Mouse (Mus musculus): ENCODE measurements around the gene Senp3. TPM values are rescaled to one million over a fixed set of nuclear protein-coding genes. Genes with fewer than 3 reads are reported as not detected.

Senp3 gene
- polyA plus RNA-seq, 1 experiment from 2014 or later, result 36.0 TPM

- ATAC-seq (no peak), DNase-seq (ENCODE audit: low spot score) (no peak)
- Histone ChIP-seq H3K4me1 (ENCODE audit: insufficient read depth, low read depth, low read length) (peaks cover 7% of the 10 kb centered on the region; the same call in 1 of the 2 replicates), H3K27ac (ENCODE audit: low read length) (no peak overlapping the region), H3K4me2 (replicated peaks; ENCODE audit: low read depth, low read length) (no peak overlapping the region), H3K4me3 (ENCODE audit: low read depth, low read length) (no peak overlapping the region), H3K27me3 (replicated peaks; ENCODE audit: insufficient read depth, low read length) (no peaks in the 10 kb centered on the region), H3K36me3 (ENCODE audit: insufficient read depth, low read length) (no peaks in the 10 kb centered on the region), H3K9ac (replicated peaks; ENCODE audit: low read depth) (no peak overlapping the region), H3K9me3 (ENCODE audit: low read length) (no peaks in the 10 kb centered on the region)
- WGBS, result 21% methylated on average over 1 of the region's 1 CpGs
- TF ChIP-seq EP300 (IDR thresholded peaks at IDR 0.05) (no peak), CTCF (IDR thresholded peaks at IDR 0.05) (no peak)
Observed at GRCm38 (mm10) chr11:69699595-69699994, 17.7 kb upstream of the Senp3 start.

- WGBS, result 68% methylated on average over 5 of the region's 5 CpGs
- Histone ChIP-seq H3K36me3 (ENCODE audit: insufficient read depth, low read length) (no peaks in the 10 kb centered on the region), H3K4me1 (ENCODE audit: insufficient read depth, low read depth, low read length) (peaks cover 7% of the 10 kb centered on the region; the same call in 1 of the 2 replicates), H3K4me3 (ENCODE audit: low read depth, low read length) (no peak overlapping the region), H3K4me2 (replicated peaks; ENCODE audit: low read depth, low read length) (no peak overlapping the region), H3K9ac (replicated peaks; ENCODE audit: low read depth) (no peak overlapping the region), H3K27ac (ENCODE audit: low read length) (no peak overlapping the region), H3K27me3 (replicated peaks; ENCODE audit: insufficient read depth, low read length) (no peaks in the 10 kb centered on the region), H3K9me3 (ENCODE audit: low read length) (no peaks in the 10 kb centered on the region)
- DNase-seq (ENCODE audit: low spot score) (no peak), ATAC-seq (no peak)
- TF ChIP-seq CTCF (IDR thresholded peaks at IDR 0.05), result peak; percentile 39
- no peak for TF ChIP-seq EP300 (IDR thresholded peaks at IDR 0.05)
Observed at GRCm38 (mm10) chr11:69698574-69698973, 16.7 kb upstream of the Senp3 start.

DNA sequence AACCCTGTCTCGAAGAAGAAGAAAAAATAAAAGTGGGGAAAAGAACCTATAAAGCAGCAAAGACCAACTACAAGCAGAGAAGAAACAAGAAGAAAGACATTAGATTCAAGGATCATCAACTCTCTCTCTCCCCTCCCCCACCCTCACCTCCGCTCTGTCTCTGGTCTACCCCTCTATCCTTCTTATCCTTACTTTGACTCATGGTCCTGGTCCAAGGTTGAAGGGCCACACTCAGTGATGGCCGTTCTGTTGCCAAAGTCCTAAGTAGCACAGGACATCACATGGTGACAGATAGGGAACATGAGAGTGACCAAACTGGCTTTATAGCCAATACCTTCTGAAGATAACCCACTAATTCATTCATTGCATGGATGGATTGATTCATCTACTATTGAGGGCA lies 15.5 kb upstream of the Senp3 start:
- ATAC-seq, result no peak
- WGBS, result 85% methylated on average over 3 of the region's 3 CpGs
- Histone ChIP-seq H3K27ac (ENCODE audit: low read length) (no peak overlapping the region), H3K9ac (replicated peaks; ENCODE audit: low read depth) (no peak overlapping the region), H3K4me1 (ENCODE audit: insufficient read depth, low read depth, low read length) (peaks cover 7% of the 10 kb centered on the region; the same call in 1 of the 2 replicates), H3K36me3 (ENCODE audit: insufficient read depth, low read length) (no peaks in the 10 kb centered on the region), H3K9me3 (ENCODE audit: low read length) (no peaks in the 10 kb centered on the region), H3K4me2 (replicated peaks; ENCODE audit: low read depth, low read length) (no peak overlapping the region), H3K4me3 (ENCODE audit: low read depth, low read length) (no peak overlapping the region), H3K27me3 (replicated peaks; ENCODE audit: insufficient read depth, low read length) (no peaks in the 10 kb centered on the region)
- no peak for DNase-seq (ENCODE audit: low spot score)
- TF ChIP-seq CTCF (IDR thresholded peaks at IDR 0.05) (no peak), EP300 (IDR thresholded peaks at IDR 0.05) (no peak)

- H3K36me3 ChIP-seq (ENCODE audit: insufficient read depth, low read length), result 0 out of 2 replicates have a peak, but pooled peaks cover 6% of the 10 kb centered on the region
- TF ChIP-seq CTCF (IDR thresholded peaks at IDR 0.05), result peak; percentile 53
- TF ChIP-seq EP300 (IDR thresholded peaks at IDR 0.05), result no peak
- H3K4me3 ChIP-seq (ENCODE audit: low read depth, low read length), result peak within 1 kb of the TSS; percentile 64
- peak; percentile 85 for DNase-seq (ENCODE audit: low spot score)
- peak within 1 kb of the TSS; percentile 87 for H3K27ac ChIP-seq (ENCODE audit: low read length)
- no peaks in the 10 kb centered on the region for H3K9me3 ChIP-seq (ENCODE audit: low read length)
- 3% methylated on average over 28 of the region's 41 CpGs for WGBS
- H3K4me1 ChIP-seq (ENCODE audit: insufficient read depth, low read depth, low read length), result peaks cover 7% of the 10 kb centered on the region; the same call in 1 of the 2 replicates
- peak within 1 kb of the TSS; percentile 87 for H3K9ac ChIP-seq (replicated peaks; ENCODE audit: low read depth)
- no peaks in the 10 kb centered on the region for H3K27me3 ChIP-seq (replicated peaks; ENCODE audit: insufficient read depth, low read length)
- peak; percentile 87 for ATAC-seq
- peak within 1 kb of the TSS; percentile 85 for H3K4me2 ChIP-seq (replicated peaks; ENCODE audit: low read depth, low read length)
Observed at GRCm38 (mm10) chr11:69695361-69696181, 13.7 kb upstream of the Senp3 start, which contains the start of the genes Tnfsf12 and Tnfsfm13. Gene Tnfsf12 (minus strand): TSS chr11:69695849. Gene Tnfsfm13 (minus strand): TSS chr11:69696098.

- WGBS, result 20% methylated on average over 6 of the region's 6 CpGs
- DNase-seq (ENCODE audit: low spot score), result peak; percentile 44
Observed at GRCm38 (mm10) chr11:69695046-69695360, 13.1 kb upstream of the Senp3 start.

DNA sequence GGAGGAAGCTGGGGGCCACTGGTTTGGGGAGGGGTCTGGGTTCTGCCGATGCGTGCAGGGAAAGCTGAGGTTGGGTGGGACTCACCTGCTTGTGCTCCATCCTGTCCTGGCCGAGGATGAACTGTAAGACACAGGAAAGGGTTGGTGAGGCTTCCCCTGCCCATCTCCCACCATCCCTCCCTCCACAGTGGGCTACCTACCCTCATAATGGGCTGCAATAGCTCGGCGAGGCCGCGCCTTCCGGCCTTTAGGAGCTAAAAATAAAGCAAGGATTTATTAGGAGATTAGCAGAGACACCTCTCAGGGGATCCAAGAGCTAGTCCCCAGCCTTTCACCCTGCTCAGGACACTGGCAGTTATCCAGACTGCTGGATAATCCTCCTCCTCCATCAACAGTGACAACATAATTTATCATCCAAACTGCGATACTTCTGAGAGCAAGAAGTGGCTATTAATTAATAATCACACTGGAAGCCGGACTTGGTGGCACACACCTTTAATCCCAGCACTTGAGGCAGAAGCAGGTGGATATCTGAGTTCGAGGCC lies 11.6 kb upstream of the Senp3 start:
- H3K4me3 ChIP-seq (ENCODE audit: low read depth, low read length), result no peak overlapping the region
- DNase-seq (ENCODE audit: low spot score) (no peak), ATAC-seq (no peak)
- TF ChIP-seq EP300 (IDR thresholded peaks at IDR 0.05) (no peak), CTCF (IDR thresholded peaks at IDR 0.05) (no peak)
- H3K27ac ChIP-seq (ENCODE audit: low read length), result no peak overlapping the region
- no peaks in the 10 kb centered on the region for H3K9me3 ChIP-seq (ENCODE audit: low read length)
- no peak overlapping the region for H3K9ac ChIP-seq (replicated peaks; ENCODE audit: low read depth)
- peaks cover 7% of the 10 kb centered on the region; the same call in 1 of the 2 replicates for H3K4me1 ChIP-seq (ENCODE audit: insufficient read depth, low read depth, low read length)
- 0 out of 2 replicates have a peak, but pooled peaks cover 6% of the 10 kb centered on the region for H3K36me3 ChIP-seq (ENCODE audit: insufficient read depth, low read length)
- no peaks in the 10 kb centered on the region for H3K27me3 ChIP-seq (replicated peaks; ENCODE audit: insufficient read depth, low read length)
- WGBS, result 56% methylated on average over 11 of the region's 11 CpGs
- H3K4me2 ChIP-seq (replicated peaks; ENCODE audit: low read depth, low read length), result no peak overlapping the region

More at GRCm38 (mm10) chr11:69695046-69695360, 13.1 kb upstream of the Senp3 start:
- Histone ChIP-seq H3K9me3 (ENCODE audit: low read length) (no peaks in the 10 kb centered on the region), H3K27me3 (replicated peaks; ENCODE audit: insufficient read depth, low read length) (no peaks in the 10 kb centered on the region), H3K4me2 (replicated peaks; ENCODE audit: low read depth, low read length) (peak overlapping the region; percentile 85), H3K4me1 (ENCODE audit: insufficient read depth, low read depth, low read length) (peaks cover 7% of the 10 kb centered on the region; the same call in 1 of the 2 replicates), H3K27ac (ENCODE audit: low read length) (peak overlapping the region; percentile 87), H3K9ac (replicated peaks; ENCODE audit: low read depth) (peak overlapping the region; percentile 87), H3K36me3 (ENCODE audit: insufficient read depth, low read length) (0 out of 2 replicates have a peak, but pooled peaks cover 6% of the 10 kb centered on the region), H3K4me3 (ENCODE audit: low read depth, low read length) (peak overlapping the region; percentile 64)
- no peak for TF ChIP-seq EP300 (IDR thresholded peaks at IDR 0.05)
- TF ChIP-seq CTCF (IDR thresholded peaks at IDR 0.05), result no peak
- ATAC-seq, result no peak; the same call in 1 of the 2 replicates
